Mouse (Mus musculus) lung, adult 2 months (tissue): Measurements from ENCODE around the gene Slc6a1.

Experiments
- CTCF ChIP-seq: fragments of 200-500 bp; IDR thresholded peaks from 2 replicates; pipeline ENCODE4 v1.5.1; 2011; ENCODE audit warnings: mild to moderate bottlenecking, low read length, control low read depth; ENCODE audit not compliant: insufficient read depth
- POLR2A ChIP-seq: fragments of 200-500 bp; IDR thresholded peaks from 2 replicates; pipeline ENCODE4 v1.6.1; 2011; ENCODE audit warnings: low read depth, mild to moderate bottlenecking, control low read depth, low read length, borderline replicate concordance; ENCODE audit errors: extremely low read depth

- TF ChIP-seq POLR2A (no peak), CTCF (no peak)
Observed at GRCm38 (mm10) chr6:114366191-114366590, 83.8 kb downstream of the Slc6a1 start.
